Mouse (Mus musculus): ENCODE measurements at regions not wholly inside any gene's neighbourhood (a gene's known extent, or its start where the extent isn't known, plus 50 kb on each side); places are given as distances from the start of the nearest gene placed in this dataset.

- Histone ChIP-seq H3K9me3 (ENCODE audit: control insufficient read depth, low read length) (no peaks in the 10 kb centered on the region), H3K4me2 (ENCODE audit: low read length) (no peak overlapping the region), H3K36me3 (ENCODE audit: control insufficient read depth, insufficient read depth, low read length) (no peaks in the 10 kb centered on the region), H3K27me3 (replicated peaks; ENCODE audit: control insufficient read depth, insufficient read depth, low read length) (no peaks in the 10 kb centered on the region), H3K4me3 (ENCODE audit: low read depth, low read length) (no peak overlapping the region), H3K9ac (ENCODE audit: low read length) (no peak overlapping the region), H3K4me1 (replicated peaks; ENCODE audit: control insufficient read depth, insufficient read depth, low read length) (0 out of 2 replicates have a peak, but pooled peaks cover 4% of the 10 kb centered on the region), H3K27ac (ENCODE audit: low read depth) (peak overlapping the region; percentile 57)
- 53% methylated on average over 11 of the region's 11 CpGs for WGBS
- DNase-seq (ENCODE audit: low spot score) (peak; percentile 58), ATAC-seq (replicated peaks; ENCODE audit: low FRiP score, low TSS enrichment, low read depth) (no peak)
Measured at GRCm38 (mm10) chr10:23052480-23053378, 232.8 kb upstream of the Tcf21 start.

DNA sequence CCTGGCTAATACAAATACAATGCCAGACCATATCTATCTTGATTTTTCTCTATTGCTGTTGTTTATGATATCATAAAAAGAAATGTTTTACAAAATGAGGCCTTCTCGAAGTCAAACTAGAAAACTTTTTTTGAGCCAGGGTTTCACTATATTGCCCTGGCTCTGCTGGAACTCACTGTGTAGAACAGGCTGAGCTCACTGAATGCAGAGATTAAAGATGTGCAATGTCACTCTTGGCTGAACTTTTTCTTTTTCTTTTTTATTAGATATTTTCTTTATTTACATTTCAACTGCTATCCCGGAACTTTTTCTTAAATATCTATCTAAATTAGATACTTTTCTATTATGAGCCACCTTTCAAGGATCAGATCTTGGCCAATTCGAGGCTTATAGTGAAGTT lies 224.5 kb upstream of the Tcf21 start:
- Histone ChIP-seq H3K36me3 (ENCODE audit: control insufficient read depth, insufficient read depth, low read length) (no peaks in the 10 kb centered on the region), H3K27me3 (replicated peaks; ENCODE audit: control insufficient read depth, insufficient read depth, low read length) (no peaks in the 10 kb centered on the region), H3K27ac (ENCODE audit: low read depth) (no peak overlapping the region), H3K4me2 (ENCODE audit: low read length) (no peak overlapping the region), H3K9me3 (ENCODE audit: control insufficient read depth, low read length) (no peaks in the 10 kb centered on the region), H3K9ac (ENCODE audit: low read length) (no peak overlapping the region), H3K4me1 (replicated peaks; ENCODE audit: control insufficient read depth, insufficient read depth, low read length) (no peaks in the 10 kb centered on the region), H3K4me3 (ENCODE audit: low read depth, low read length) (no peak overlapping the region)
- 76% methylated on average over 3 of the region's 3 CpGs for WGBS
- ATAC-seq (replicated peaks; ENCODE audit: low FRiP score, low TSS enrichment, low read depth), result no peak
- no peak for DNase-seq (ENCODE audit: low spot score)

DNA sequence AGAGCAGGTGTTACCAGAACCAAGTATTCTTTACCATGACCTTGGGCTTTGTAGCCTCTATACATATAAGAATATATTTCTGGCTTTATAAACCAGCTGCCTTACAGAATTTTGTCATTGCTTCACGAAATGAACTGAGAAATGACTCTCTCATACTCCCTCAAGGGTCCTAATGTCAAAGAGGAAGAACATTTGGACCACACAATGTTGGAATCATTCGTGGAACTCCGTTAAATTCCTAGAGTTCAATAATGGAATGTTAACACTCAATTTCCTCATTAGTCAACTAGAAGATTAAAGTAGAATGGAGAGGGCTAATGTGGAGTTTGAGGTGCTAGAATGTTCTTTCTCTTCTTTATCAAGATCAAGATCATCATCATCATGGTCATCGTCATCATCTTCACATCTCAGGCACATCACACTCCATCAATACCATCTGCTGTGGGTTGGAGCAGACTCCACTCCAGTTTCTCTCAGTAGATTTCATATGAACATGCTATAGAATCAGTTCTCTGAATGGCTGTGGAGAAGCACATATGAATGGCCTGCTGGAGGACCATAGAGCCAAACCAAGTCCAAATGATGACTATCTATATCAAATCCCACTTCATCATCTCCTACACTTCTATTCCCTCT lies 211.6 kb upstream of the Tcf21 start:
- no peak for DNase-seq (ENCODE audit: low spot score)
- Histone ChIP-seq H3K27me3 (replicated peaks; ENCODE audit: control insufficient read depth, insufficient read depth, low read length) (no peaks in the 10 kb centered on the region), H3K36me3 (ENCODE audit: control insufficient read depth, insufficient read depth, low read length) (no peaks in the 10 kb centered on the region), H3K9ac (ENCODE audit: low read length) (no peak overlapping the region), H3K4me3 (ENCODE audit: low read depth, low read length) (no peak overlapping the region), H3K27ac (ENCODE audit: low read depth) (no peak overlapping the region), H3K9me3 (ENCODE audit: control insufficient read depth, low read length) (no peaks in the 10 kb centered on the region), H3K4me2 (ENCODE audit: low read length) (no peak overlapping the region), H3K4me1 (replicated peaks; ENCODE audit: control insufficient read depth, insufficient read depth, low read length) (no peaks in the 10 kb centered on the region)
- 82% methylated on average over 4 of the region's 4 CpGs for WGBS
- no peak for ATAC-seq (replicated peaks; ENCODE audit: low FRiP score, low TSS enrichment, low read depth)

DNA sequence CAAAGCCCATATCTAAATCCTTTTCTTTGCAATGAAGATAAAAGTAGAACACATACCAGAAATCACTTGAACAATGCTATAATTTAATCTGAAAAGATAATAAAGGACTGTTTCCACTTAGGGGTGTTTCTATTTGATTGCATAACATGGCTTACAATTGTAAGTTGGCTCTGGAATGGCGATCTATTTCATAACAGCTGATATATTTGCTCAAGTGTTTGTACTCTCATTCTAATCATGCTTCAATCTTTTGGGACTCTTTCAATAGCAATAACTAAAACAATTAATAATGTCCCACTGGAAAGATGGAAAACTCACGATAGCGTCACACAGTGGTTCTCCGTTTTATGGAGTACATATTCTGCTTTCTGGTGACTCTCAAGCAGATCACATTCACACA lies 208.0 kb upstream of the Tcf21 start:
- H3K9ac ChIP-seq (ENCODE audit: low read length), result no peak overlapping the region
- no peaks in the 10 kb centered on the region for H3K27me3 ChIP-seq (replicated peaks; ENCODE audit: control insufficient read depth, insufficient read depth, low read length)
- H3K36me3 ChIP-seq (ENCODE audit: control insufficient read depth, insufficient read depth, low read length), result no peaks in the 10 kb centered on the region
- no peaks in the 10 kb centered on the region for H3K4me1 ChIP-seq (replicated peaks; ENCODE audit: control insufficient read depth, insufficient read depth, low read length)
- H3K4me3 ChIP-seq (ENCODE audit: low read depth, low read length), result no peak overlapping the region
- H3K9me3 ChIP-seq (ENCODE audit: control insufficient read depth, low read length), result no peaks in the 10 kb centered on the region
- DNase-seq (ENCODE audit: low spot score) (no peak), ATAC-seq (replicated peaks; ENCODE audit: low FRiP score, low TSS enrichment, low read depth) (no peak)
- 67% methylated on average over 4 of the region's 4 CpGs for WGBS
- H3K27ac ChIP-seq (ENCODE audit: low read depth), result no peak overlapping the region
- H3K4me2 ChIP-seq (ENCODE audit: low read length), result no peak overlapping the region

- no peak overlapping the region for H3K9ac ChIP-seq (ENCODE audit: low read length)
- peaks cover 22% of the 10 kb centered on the region; the same call in 1 of the 2 replicates for H3K4me1 ChIP-seq (replicated peaks; ENCODE audit: control insufficient read depth, insufficient read depth, low read length)
- H3K36me3 ChIP-seq (ENCODE audit: control insufficient read depth, insufficient read depth, low read length), result no peaks in the 10 kb centered on the region
- H3K27ac ChIP-seq (ENCODE audit: low read depth), result peak overlapping the region; percentile 88
- H3K9me3 ChIP-seq (ENCODE audit: control insufficient read depth, low read length), result no peaks in the 10 kb centered on the region
- 35% methylated on average over 4 of the region's 4 CpGs for WGBS
- H3K27me3 ChIP-seq (replicated peaks; ENCODE audit: control insufficient read depth, insufficient read depth, low read length), result no peaks in the 10 kb centered on the region
- H3K4me3 ChIP-seq (ENCODE audit: low read depth, low read length), result no peak overlapping the region
- peak overlapping the region; percentile 20; the same call in 1 of the 2 replicates for H3K4me2 ChIP-seq (ENCODE audit: low read length)
- DNase-seq (ENCODE audit: low spot score), result no peak
- ATAC-seq (replicated peaks; ENCODE audit: low FRiP score, low TSS enrichment, low read depth), result 0 out of 2 replicates have a peak, but pooled peaks have one; percentile 32
Measured at GRCm38 (mm10) chr10:23017151-23017678, 197.2 kb upstream of the Tcf21 start.

DNA sequence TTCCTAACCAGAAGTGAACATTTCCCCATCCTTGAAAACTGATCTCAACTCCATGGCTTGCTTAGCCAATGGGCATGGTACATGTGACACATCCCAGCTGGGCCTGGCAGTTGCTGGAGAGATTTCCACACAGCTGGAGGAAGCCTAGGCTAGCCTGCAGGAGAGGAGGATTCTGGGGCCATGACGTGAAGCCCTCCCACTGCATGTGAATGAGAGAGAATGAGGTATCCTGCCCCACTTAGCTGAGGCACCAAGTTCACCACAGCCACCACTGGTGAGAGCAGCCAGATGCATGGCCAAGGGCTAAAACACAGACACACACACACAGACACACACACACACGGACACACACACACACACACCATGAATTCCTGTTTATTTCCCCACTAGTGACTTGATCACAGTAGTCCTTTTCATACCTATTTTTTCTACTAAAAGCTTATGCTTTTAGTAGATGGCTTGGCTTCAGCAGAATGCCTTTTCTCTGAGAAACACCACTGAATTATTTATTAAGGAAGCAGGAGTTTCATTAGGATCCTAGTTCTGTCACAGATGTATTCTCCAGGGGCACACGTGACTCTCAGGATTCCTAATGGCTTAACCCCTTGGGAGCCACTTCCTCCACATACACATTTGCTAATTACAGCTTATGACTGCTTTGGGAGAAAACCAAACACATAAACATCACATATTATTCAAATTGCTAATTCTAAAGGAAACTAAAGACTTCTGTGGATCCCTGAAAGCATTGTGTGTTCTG lies 196.1 kb upstream of the Tcf21 start:
- DNase-seq (ENCODE audit: low spot score) (no peak), ATAC-seq (replicated peaks; ENCODE audit: low FRiP score, low TSS enrichment, low read depth) (no peak)
- peak overlapping the region; percentile 88 for H3K27ac ChIP-seq (ENCODE audit: low read depth)
- H3K4me1 ChIP-seq (replicated peaks; ENCODE audit: control insufficient read depth, insufficient read depth, low read length), result peaks cover 22% of the 10 kb centered on the region; the same call in 1 of the 2 replicates
- no peaks in the 10 kb centered on the region for H3K36me3 ChIP-seq (ENCODE audit: control insufficient read depth, insufficient read depth, low read length)
- H3K4me2 ChIP-seq (ENCODE audit: low read length), result no peak overlapping the region
- H3K9ac ChIP-seq (ENCODE audit: low read length), result no peak overlapping the region
- H3K4me3 ChIP-seq (ENCODE audit: low read depth, low read length), result no peak overlapping the region
- no peaks in the 10 kb centered on the region for H3K27me3 ChIP-seq (replicated peaks; ENCODE audit: control insufficient read depth, insufficient read depth, low read length)
- H3K9me3 ChIP-seq (ENCODE audit: control insufficient read depth, low read length), result no peaks in the 10 kb centered on the region
- 29% methylated on average over 3 of the region's 3 CpGs for WGBS

DNA sequence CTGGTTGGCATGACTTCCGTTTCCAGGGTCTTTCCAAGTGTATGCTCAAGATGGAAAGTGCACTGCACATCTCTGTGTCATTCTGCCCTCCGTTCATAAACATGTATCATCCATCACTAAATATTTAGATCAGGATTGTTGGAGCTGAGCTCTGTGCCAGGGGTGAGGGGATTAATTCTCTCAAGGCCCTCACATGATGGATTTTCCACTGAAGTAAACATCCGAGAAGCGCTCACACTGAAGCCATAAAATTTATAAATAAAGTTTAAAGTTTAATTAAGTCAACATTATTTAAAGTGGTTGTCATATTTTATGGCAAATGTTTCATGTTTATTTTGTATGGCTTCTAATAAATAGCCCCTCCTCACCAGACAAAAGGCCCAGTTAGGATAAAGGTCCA lies 190.7 kb upstream of the Tcf21 start:
- WGBS, result 33% methylated on average over 4 of the region's 4 CpGs
- Histone ChIP-seq H3K4me1 (replicated peaks; ENCODE audit: control insufficient read depth, insufficient read depth, low read length) (peaks cover 9% of the 10 kb centered on the region; the same call in 1 of the 2 replicates), H3K27me3 (replicated peaks; ENCODE audit: control insufficient read depth, insufficient read depth, low read length) (no peaks in the 10 kb centered on the region), H3K9me3 (ENCODE audit: control insufficient read depth, low read length) (no peaks in the 10 kb centered on the region), H3K4me3 (ENCODE audit: low read depth, low read length) (no peak overlapping the region), H3K4me2 (ENCODE audit: low read length) (no peak overlapping the region), H3K36me3 (ENCODE audit: control insufficient read depth, insufficient read depth, low read length) (no peaks in the 10 kb centered on the region), H3K27ac (ENCODE audit: low read depth) (no peak overlapping the region), H3K9ac (ENCODE audit: low read length) (no peak overlapping the region)
- DNase-seq (ENCODE audit: low spot score) (no peak), ATAC-seq (replicated peaks; ENCODE audit: low FRiP score, low TSS enrichment, low read depth) (no peak)

GRCm38 (mm10) chr10:23010201-23010600 lies 190.2 kb upstream of the Tcf21 start:
- H3K27me3 ChIP-seq (replicated peaks; ENCODE audit: control insufficient read depth, insufficient read depth, low read length), result no peaks in the 10 kb centered on the region
- H3K4me3 ChIP-seq (ENCODE audit: low read depth, low read length), result no peak overlapping the region
- H3K27ac ChIP-seq (ENCODE audit: low read depth), result no peak overlapping the region
- H3K4me2 ChIP-seq (ENCODE audit: low read length), result no peak overlapping the region
- H3K36me3 ChIP-seq (ENCODE audit: control insufficient read depth, insufficient read depth, low read length), result no peaks in the 10 kb centered on the region
- peaks cover 6% of the 10 kb centered on the region; the same call in 1 of the 2 replicates for H3K4me1 ChIP-seq (replicated peaks; ENCODE audit: control insufficient read depth, insufficient read depth, low read length)
- no peak overlapping the region for H3K9ac ChIP-seq (ENCODE audit: low read length)
- DNase-seq (ENCODE audit: low spot score) (no peak), ATAC-seq (replicated peaks; ENCODE audit: low FRiP score, low TSS enrichment, low read depth) (no peak)
- no peaks in the 10 kb centered on the region for H3K9me3 ChIP-seq (ENCODE audit: control insufficient read depth, low read length)
- WGBS, result 28% methylated on average over 2 of the region's 2 CpGs
